Mouse (Mus musculus) cortical plate, adult 2 months (tissue): Measurements from ENCODE around the gene Vdac1. TPM values are rescaled to one million over a fixed set of nuclear protein-coding genes. Genes with fewer than 3 reads are reported as not detected.
"Not testable (repeated sequence)": the region's sequence is repeated elsewhere in the genome, so short reads cannot be mapped to it uniquely, and the experiment has no call there.

Experiments used
- H3K27ac ChIP-seq: fragments of 200-500 bp; 2 replicates; pipeline ENCODE4 v1.5.1; 2012; ENCODE audit warnings: low read length, control low read depth, inconsistent platforms; ENCODE audit not compliant: insufficient read depth
- H3K4me1 ChIP-seq: fragments of 200-500 bp; 2 replicates; pipeline ENCODE4 v1.6.1; 2011; ENCODE audit warnings: low read length; ENCODE audit not compliant: control insufficient read depth, insufficient read depth
- H3K4me3 ChIP-seq: fragments of 200-500 bp; 2 replicates; pipeline ENCODE4 v1.5.1; 2011; ENCODE audit warnings: mild to moderate bottlenecking, low read length, control low read depth; ENCODE audit not compliant: insufficient read depth
- CTCF ChIP-seq: fragments of 200-500 bp; IDR thresholded peaks from 2 replicates; pipeline ENCODE4 v1.5.1; 2011; ENCODE audit warnings: mild to moderate bottlenecking, control low read depth, low read length; ENCODE audit not compliant: insufficient read depth; ENCODE audit errors: extremely low read depth
- POLR2A ChIP-seq: fragments of 200-500 bp; IDR thresholded peaks from 2 replicates; pipeline ENCODE4 v1.6.1; 2011; ENCODE audit warnings: mild to moderate bottlenecking, low read length, control low read depth; ENCODE audit not compliant: insufficient read depth; ENCODE audit errors: extremely low read depth
- polyA plus RNA-seq: library from polyadenylated mRNA; depleted of rRNA; stranded (reverse); fragments of >200 nt; gene quantifications from 2 replicates; pipeline ENCODE4 v1.2.3, GENCODE M21; 2012

Vdac1 gene
- polyA plus RNA-seq, 1 experiment, result 362 TPM

DNA sequence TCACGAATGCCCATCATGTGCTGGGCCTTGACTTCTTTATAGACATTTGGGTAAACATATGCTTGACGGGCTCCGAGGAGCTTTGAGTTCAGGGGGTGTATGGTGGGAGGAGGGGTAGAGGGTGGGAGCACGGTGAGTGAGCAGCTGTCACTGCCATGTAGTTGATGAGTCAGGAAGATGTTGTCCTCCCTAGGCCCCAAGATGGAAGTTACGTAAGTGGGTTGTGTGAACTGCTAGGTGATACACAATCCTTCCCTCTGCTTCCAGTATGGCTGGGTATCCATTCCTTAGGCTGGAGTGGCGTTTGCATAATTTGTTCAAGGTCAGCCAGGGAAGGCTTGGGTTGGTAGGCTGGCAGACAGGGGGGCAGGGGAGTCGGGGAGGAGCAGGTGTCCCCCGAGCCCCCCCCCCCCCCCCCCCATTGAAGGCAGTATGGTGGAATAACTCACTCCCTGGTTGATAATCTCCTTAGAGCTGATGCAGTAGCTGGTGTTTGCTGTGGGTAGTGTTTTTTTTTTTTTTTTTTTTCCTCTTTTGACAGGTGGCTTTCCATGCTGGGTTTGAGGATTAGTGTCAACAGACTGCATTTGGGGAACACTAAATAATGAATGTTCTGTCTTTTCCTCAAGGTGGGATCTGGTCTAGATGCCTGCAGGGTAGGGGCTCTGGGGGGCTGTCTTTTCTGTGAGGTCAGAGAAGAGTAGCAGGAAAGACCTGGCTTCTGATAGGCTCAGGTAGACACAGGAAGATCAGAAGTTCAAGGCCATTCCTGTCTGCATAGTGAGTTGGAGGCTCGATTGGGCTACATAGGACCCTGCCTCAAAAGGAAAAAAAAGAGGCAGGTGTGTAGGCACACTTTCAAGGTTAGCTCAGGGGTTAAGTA lies 8.8 kb downstream of the Vdac1 start:
- no peak overlapping the region for H3K27ac ChIP-seq
- H3K4me3 ChIP-seq, result no peak overlapping the region
- TF ChIP-seq POLR2A (no peak), CTCF (no peak)
- H3K4me1 ChIP-seq, result peaks cover 10% of the 10 kb centered on the region; the same call in 1 of the 2 replicates

DNA sequence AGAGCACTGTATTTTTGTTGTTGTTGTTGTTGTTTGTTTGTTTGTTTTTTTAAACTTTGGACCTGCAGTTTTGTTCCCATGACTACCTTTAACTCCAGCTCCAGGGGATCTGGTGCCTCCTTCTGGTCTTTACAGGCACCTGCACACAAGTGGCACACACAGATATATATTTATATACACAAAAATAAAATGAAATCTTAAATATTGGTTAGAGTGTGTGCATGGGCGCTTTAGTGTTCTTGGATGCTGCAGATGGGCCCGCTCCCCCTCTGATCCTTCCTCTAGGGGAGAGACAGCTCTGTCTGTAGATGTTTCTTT lies 9.4 kb downstream of the Vdac1 start:
- Histone ChIP-seq H3K4me3 (no peak overlapping the region), H3K27ac (no peak overlapping the region), H3K4me1 (peaks cover 6% of the 10 kb centered on the region; the same call in 1 of the 2 replicates)
- TF ChIP-seq POLR2A (no peak), CTCF (no peak)

DNA sequence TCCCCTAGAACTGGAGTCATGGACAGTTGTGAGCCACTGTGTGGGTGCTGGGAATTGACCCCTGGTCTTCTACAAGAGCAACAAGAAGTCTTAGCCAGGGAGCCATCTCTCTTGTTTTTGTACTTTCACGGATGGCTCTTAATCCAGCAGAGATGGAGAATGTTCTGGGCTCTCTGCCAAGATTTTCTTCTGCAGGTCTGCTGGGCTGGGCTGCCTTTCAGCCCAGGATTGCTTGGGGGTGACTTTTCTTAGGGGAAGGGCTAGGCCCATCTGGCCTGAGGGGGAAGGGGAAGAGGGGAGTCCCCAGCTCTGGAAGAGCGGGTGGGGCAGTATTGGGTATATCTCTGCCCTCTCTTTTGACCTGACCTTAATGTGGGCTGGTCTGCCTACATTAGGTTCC lies 9.9 kb downstream of the Vdac1 start:
- TF ChIP-seq POLR2A (no peak), CTCF (no peak)
- peaks cover 4% of the 10 kb centered on the region; the same call in 1 of the 2 replicates for H3K4me1 ChIP-seq
- H3K27ac ChIP-seq, result no peak overlapping the region
- no peak overlapping the region for H3K4me3 ChIP-seq

GRCm38 (mm10) chr11:52373841-52374240 lies 13.2 kb downstream of the Vdac1 start:
- Histone ChIP-seq H3K4me3 (no peak overlapping the region), H3K4me1 (0 out of 2 replicates have a peak, but pooled peaks cover 3% of the 10 kb centered on the region), H3K27ac (no peak overlapping the region)
- no peak for TF ChIP-seq POLR2A
- TF ChIP-seq CTCF, result no peak

DNA sequence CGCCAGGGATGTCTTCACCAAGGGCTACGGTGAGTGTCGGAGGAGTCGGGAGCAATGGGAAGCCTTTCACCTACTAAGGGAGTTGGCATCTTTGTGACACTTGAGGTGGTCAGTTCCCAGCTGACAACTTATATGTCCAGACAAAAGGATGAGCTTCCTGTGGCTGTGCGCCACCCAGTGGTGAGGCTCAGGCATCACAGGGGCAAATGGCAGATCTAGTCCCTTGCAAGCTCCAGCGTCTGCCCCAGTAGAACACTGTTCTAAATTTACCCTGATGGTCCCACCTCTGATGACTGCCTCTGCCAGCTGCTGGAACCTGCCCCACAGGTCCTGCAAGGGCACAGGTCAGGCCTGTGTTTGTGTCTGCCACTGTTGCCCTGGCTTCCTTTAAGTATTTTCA lies 13.7 kb downstream of the Vdac1 start:
- Histone ChIP-seq H3K27ac (no peak overlapping the region), H3K4me1 (0 out of 2 replicates have a peak, but pooled peaks cover 3% of the 10 kb centered on the region), H3K4me3 (no peak overlapping the region)
- TF ChIP-seq POLR2A (no peak), CTCF (peak; percentile 80)

- Histone ChIP-seq H3K4me3 (no peak overlapping the region), H3K4me1 (no peaks in the 10 kb centered on the region), H3K27ac (no peak overlapping the region)
- TF ChIP-seq CTCF (no peak), POLR2A (no peak)
These were observed 16.9 kb downstream of the Vdac1 start for GRCm38 (mm10) chr11:52377579-52377978.

GRCm38 (mm10) chr11:52379241-52379640 lies 18.6 kb downstream of the Vdac1 start:
- H3K4me3 ChIP-seq, result no peak overlapping the region
- H3K27ac ChIP-seq, result no peak overlapping the region
- H3K4me1 ChIP-seq, result no peaks in the 10 kb centered on the region
- no peak for TF ChIP-seq POLR2A
- no peak for TF ChIP-seq CTCF

GRCm38 (mm10) chr11:52383741-52384140 lies 23.1 kb downstream of the Vdac1 start:
- H3K4me1 ChIP-seq, result no peaks in the 10 kb centered on the region
- TF ChIP-seq CTCF (no peak), POLR2A (no peak)
- H3K4me3 ChIP-seq, result no peak overlapping the region
- H3K27ac ChIP-seq, result no peak overlapping the region

DNA sequence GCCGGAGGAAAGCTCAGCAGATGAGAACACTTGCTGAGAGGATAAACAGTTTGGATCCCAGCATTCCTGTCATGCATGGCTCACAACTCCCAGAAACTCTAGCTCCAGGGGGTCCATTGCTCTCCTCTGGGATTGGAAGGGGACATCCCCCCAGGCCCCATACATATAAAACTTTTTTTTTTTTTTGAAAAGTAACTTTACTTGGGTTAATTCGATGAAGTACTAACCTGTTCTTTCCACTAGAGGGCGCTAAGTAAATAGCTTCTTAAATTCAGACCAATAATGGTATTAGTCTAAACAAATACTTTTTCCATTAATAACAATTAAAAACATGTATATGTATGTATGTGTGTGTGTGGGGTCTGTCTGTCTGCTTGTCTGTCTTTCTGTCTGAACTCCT lies 24.0 kb downstream of the Vdac1 start:
- TF ChIP-seq CTCF (no peak), POLR2A (no peak)
- H3K4me3 ChIP-seq, result no peak overlapping the region

DNA sequence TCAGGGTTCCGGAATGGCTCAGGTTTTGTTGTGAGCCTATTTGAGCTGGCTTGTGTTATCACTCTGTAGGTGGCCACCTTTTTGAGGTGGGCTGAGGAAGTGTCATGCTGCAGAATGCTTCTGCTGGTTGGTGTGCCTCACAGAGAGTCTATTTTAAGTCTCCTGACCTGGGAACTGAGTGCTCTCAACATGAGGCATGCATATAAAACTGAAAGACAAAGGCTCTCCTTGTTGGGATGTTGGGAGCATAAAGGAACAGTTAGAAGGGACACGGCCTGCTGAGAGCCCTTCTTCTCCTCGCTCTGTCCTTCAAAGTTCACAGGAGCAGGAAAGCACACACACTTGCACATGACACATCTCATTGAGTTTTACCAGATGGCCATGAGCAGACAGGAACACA lies 26.2 kb downstream of the Vdac1 start:
- H3K4me3 ChIP-seq, result no peak overlapping the region
- no peak overlapping the region for H3K27ac ChIP-seq
- TF ChIP-seq POLR2A, result no peak
- H3K4me1 ChIP-seq, result no peaks in the 10 kb centered on the region

More for the DNA sequence above, 24.0 kb downstream of the Vdac1 start:
- Histone ChIP-seq H3K27ac (no peak overlapping the region), H3K4me1 (no peaks in the 10 kb centered on the region)

GRCm38 (mm10) chr11:52388150-52388549 lies 27.5 kb downstream of the Vdac1 start:
- no peak overlapping the region for H3K4me3 ChIP-seq
- H3K4me1 ChIP-seq, result no peaks in the 10 kb centered on the region
- TF ChIP-seq CTCF (no peak), POLR2A (no peak)
- no peak overlapping the region for H3K27ac ChIP-seq

DNA sequence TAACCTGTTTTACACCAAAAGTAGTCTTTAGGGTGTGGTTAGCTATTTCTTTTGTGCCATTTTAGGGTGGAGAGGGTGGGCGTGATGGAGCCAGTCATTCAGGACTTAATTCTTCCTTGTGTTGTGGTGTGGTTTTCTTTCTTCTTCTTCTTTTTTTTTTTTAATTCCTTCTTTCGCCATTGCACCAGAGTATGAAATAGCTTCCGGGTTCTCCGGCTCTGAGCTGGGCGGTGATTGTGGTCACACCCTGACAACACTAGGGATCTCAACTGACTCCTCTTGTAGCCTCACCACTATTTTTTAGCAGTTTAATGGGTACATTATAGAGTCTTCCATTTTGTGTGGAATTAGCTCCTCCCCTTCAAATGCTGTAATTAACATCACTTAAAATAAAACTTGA lies 28.3 kb downstream of the Vdac1 start:
- H3K4me3 ChIP-seq, H3K4me1 ChIP-seq, H3K27ac ChIP-seq: not testable (repeated sequence)
